Mouse (Mus musculus) liver, embryonic 13.5 days (tissue): ENCODE results near the gene Brap. TPM values are rescaled to one million over a fixed set of nuclear protein-coding genes. Genes with fewer than 3 reads are reported as not detected.
"Not testable (repeated sequence)": the region's sequence is repeated elsewhere in the genome, so short reads cannot be mapped to it uniquely, and the experiment has no call there.

Source experiments
- ATAC-seq: fragments of 200-750 bp; cut with Nextera tagmentation; 2 replicates; pipeline ENCODE4 v1.8.0; 2017; ENCODE audit warnings: low read depth, mild to moderate bottlenecking, moderate number of reproducible peaks, moderate library complexity
- DNase-seq: peaks from one replicate; pipeline ENCODE4 v3.0.0; 2022
- H3K27ac ChIP-seq: fragments of 300-500 bp; sonication (generic); 2 replicates; pipeline ENCODE4 v1.5.1; 2015; ENCODE audit warnings: moderate library complexity, mild to moderate bottlenecking, inconsistent platforms
- H3K27me3 ChIP-seq: fragments of 300-500 bp; sonication (generic); 2 replicates; pipeline ENCODE4 v1.6.1; 2015; ENCODE audit warnings: mild to moderate bottlenecking, inconsistent platforms
- H3K36me3 ChIP-seq: fragments of 300-500 bp; sonication (generic); 2 replicates; pipeline ENCODE4 v1.6.1; 2015; ENCODE audit warnings: mild to moderate bottlenecking, inconsistent platforms
- H3K4me1 ChIP-seq: fragments of 300-500 bp; sonication (generic); replicated peaks from 2 replicates; pipeline ENCODE4 v1.6.1; 2015; ENCODE audit warnings: inconsistent platforms
- H3K4me2 ChIP-seq: fragments of 300-500 bp; sonication (generic); 2 replicates; pipeline ENCODE4 v1.6.1; 2015; ENCODE audit warnings: inconsistent platforms, mild to moderate bottlenecking, moderate library complexity
- H3K4me3 ChIP-seq: fragments of 300-500 bp; sonication (generic); replicated peaks from 2 replicates; pipeline ENCODE4 v1.5.1; 2015; ENCODE audit warnings: mild to moderate bottlenecking, inconsistent platforms
- H3K9ac ChIP-seq: fragments of 300-500 bp; sonication (generic); 2 replicates; pipeline ENCODE4 v1.6.1; 2015; ENCODE audit warnings: mild to moderate bottlenecking, inconsistent platforms
- H3K9me3 ChIP-seq: fragments of 300-500 bp; sonication (generic); replicated peaks from 2 replicates; pipeline ENCODE4 v1.6.1; 2016; ENCODE audit warnings: inconsistent platforms
- WGBS: fragments of 180-500 bp; shearing (Covaris S2); methylation state at CpG from one replicate; pipeline ENCODE4 v1.1.7; 2015; ENCODE audit not compliant: insufficient replicate concordance; 5-methylcytosine and 5-hydroxymethylcytosine counted together
- polyA plus RNA-seq: library from polyadenylated mRNA; unstranded; fragments of >200 nt; fragmentation: Nextera tagmentation; extraction: Ambion mirVana; gene quantifications from 2 replicates; pipeline ENCODE4 v1.2.1, GENCODE M21; 2015

Brap gene
- 23.9 and 25.5 TPM in 2 replicates for polyA plus RNA-seq

- no peaks in the 10 kb centered on the region for H3K27me3 ChIP-seq
- H3K9me3 ChIP-seq = no peaks in the 10 kb centered on the region
- peaks cover 36% of the 10 kb centered on the region for H3K4me1 ChIP-seq
- DNase-seq = peak; percentile 91
- H3K4me3 ChIP-seq = peak within 1 kb of the TSS; percentile 98
- WGBS = under 1% methylated on average over 83 of the region's 85 CpGs
- peak; percentile 85 for ATAC-seq
- peaks cover 34% of the 10 kb centered on the region for H3K36me3 ChIP-seq
- peak within 1 kb of the TSS; percentile 84 for H3K27ac ChIP-seq
- H3K4me2 ChIP-seq = peak within 1 kb of the TSS; percentile 82
- peak within 1 kb of the TSS; percentile 99 for H3K9ac ChIP-seq
Measured at GRCm38 (mm10) chr5:121660059-121660896, at the start of gene Brap, which contains the start of gene Acad10. Brap (plus strand) TSS chr5:121660563. Acad10 (minus strand) TSS chr5:121660514.

DNA sequence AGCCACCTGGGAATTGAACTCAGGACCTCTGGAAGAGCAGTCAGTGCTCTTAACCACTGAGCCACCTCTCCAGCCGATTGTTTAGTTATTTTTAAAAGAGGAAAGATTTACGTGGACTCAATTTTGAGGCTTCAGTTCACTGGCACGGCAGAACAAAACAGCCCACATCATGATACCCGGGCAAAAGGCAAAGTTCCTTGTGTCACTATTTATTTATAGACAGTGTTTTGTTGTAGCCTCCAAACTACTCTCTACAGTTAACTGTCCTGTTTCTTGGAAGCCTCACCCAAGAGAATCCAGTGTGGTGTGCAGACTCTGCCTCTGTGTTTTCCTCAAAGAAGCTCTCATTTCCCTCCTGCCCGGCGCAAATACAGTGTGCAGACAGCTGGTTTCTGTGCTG, 48.3 kb upstream of the Brap start:
- Histone ChIP-seq H3K27me3 (no peaks in the 10 kb centered on the region), H3K36me3 (no peaks in the 10 kb centered on the region), H3K4me3 (no peak overlapping the region), H3K9me3 (no peaks in the 10 kb centered on the region), H3K4me2 (no peak overlapping the region), H3K4me1 (0 out of 2 replicates have a peak, but pooled peaks cover 4% of the 10 kb centered on the region), H3K9ac (no peak overlapping the region), H3K27ac (no peak overlapping the region)
- ATAC-seq = no peak
- no peak for DNase-seq
- WGBS = 68% methylated on average over 6 of the region's 6 CpGs

DNA sequence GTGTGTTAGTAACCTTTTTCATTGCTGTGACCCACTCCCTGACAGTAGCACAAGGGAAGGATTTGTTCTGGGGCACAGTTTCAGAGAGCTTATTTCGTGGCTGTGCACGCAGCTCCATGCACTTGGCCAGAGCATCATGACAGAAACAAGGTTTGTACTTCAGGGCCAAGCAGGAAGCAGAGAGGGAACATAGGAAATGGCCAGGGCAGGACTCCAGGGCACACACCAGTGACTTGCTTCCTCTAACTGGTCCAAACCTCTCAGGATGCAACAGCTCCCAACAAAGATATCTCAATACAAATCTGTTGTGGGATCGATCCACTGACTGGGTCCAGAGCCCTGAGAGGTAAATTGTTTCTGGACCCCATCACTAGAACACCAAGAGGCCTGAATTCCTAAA, 45.4 kb upstream of the Brap start:
- not testable (repeated sequence) for H3K9me3 ChIP-seq, H3K36me3 ChIP-seq, H3K4me2 ChIP-seq, ATAC-seq, H3K27ac ChIP-seq, DNase-seq, H3K9ac ChIP-seq, H3K27me3 ChIP-seq, H3K4me3 ChIP-seq
- H3K4me1 ChIP-seq = peaks cover 15% of the 10 kb centered on the region
- 60% methylated on average over 3 of the region's 3 CpGs for WGBS

GRCm38 (mm10) chr5:121618592-121619513, 41.5 kb upstream of the Brap start, which contains the start of gene Acad12:
Acad12 (minus strand) TSS chr5:121618938.
- H3K9ac ChIP-seq = peak within 1 kb of the TSS; percentile 85
- no peaks in the 10 kb centered on the region for H3K36me3 ChIP-seq
- peak within 1 kb of the TSS; percentile 71 for H3K27ac ChIP-seq
- H3K4me1 ChIP-seq = peaks cover 17% of the 10 kb centered on the region
- H3K9me3 ChIP-seq = no peaks in the 10 kb centered on the region
- ATAC-seq = peak; percentile 83
- DNase-seq = peak; percentile 77
- peak within 1 kb of the TSS; percentile 85 for H3K4me2 ChIP-seq
- no peaks in the 10 kb centered on the region for H3K27me3 ChIP-seq
- WGBS = under 1% methylated on average over 56 of the region's 58 CpGs
- peak within 1 kb of the TSS; percentile 79 for H3K4me3 ChIP-seq

- Histone ChIP-seq H3K36me3 (no peaks in the 10 kb centered on the region), H3K9ac (no peak overlapping the region), H3K4me2 (no peak overlapping the region), H3K4me3 (no peak overlapping the region), H3K27ac (no peak overlapping the region), H3K9me3 (no peaks in the 10 kb centered on the region), H3K27me3 (no peaks in the 10 kb centered on the region), H3K4me1 (peaks cover 17% of the 10 kb centered on the region)
- WGBS = 85% methylated on average over 5 of the region's 5 CpGs
- DNase-seq (no peak), ATAC-seq (no peak)
Measured at GRCm38 (mm10) chr5:121621102-121621501, 39.3 kb upstream of the Brap start.

DNA sequence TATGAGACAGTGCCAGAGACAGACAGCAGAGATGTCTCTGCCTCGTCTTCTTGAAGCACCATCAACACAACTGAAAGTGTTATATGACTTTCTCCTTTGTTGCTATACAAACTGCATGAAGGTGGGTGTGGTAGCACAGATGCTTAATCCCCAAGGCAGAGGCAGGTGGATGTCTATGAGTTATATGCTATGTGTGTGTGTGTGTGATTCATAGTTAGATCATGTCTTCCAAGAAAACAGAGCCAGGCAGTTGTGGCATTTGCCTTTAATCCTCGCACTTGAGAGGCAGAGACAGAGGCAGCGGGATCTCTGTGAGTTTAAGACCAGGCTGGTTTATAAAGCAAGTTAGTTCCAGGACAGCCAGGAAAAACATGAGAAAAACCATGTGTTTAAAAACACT, 37.1 kb upstream of the Brap start:
- Histone ChIP-seq H3K36me3 (no peaks in the 10 kb centered on the region), H3K9me3 (no peaks in the 10 kb centered on the region), H3K27ac (no peak overlapping the region), H3K4me1 (peaks cover 14% of the 10 kb centered on the region), H3K27me3 (no peaks in the 10 kb centered on the region), H3K4me2 (no peak overlapping the region), H3K9ac (no peak overlapping the region), H3K4me3 (no peak overlapping the region)
- WGBS = 70% methylated on average over 3 of the region's 3 CpGs
- DNase-seq = no peak
- no peak for ATAC-seq

GRCm38 (mm10) chr5:121627871-121628270, 32.5 kb upstream of the Brap start:
- WGBS = 0% methylated on average over 1 of the region's 1 CpGs
- H3K27ac ChIP-seq = no peak overlapping the region
- no peak overlapping the region for H3K4me3 ChIP-seq
- no peaks in the 10 kb centered on the region for H3K36me3 ChIP-seq
- H3K4me2 ChIP-seq = no peak overlapping the region
- H3K9ac ChIP-seq = no peak overlapping the region
- no peaks in the 10 kb centered on the region for H3K9me3 ChIP-seq
- DNase-seq (peak; percentile 57), ATAC-seq (no peak)
- H3K4me1 ChIP-seq = no peaks in the 10 kb centered on the region
- H3K27me3 ChIP-seq = no peaks in the 10 kb centered on the region

DNA sequence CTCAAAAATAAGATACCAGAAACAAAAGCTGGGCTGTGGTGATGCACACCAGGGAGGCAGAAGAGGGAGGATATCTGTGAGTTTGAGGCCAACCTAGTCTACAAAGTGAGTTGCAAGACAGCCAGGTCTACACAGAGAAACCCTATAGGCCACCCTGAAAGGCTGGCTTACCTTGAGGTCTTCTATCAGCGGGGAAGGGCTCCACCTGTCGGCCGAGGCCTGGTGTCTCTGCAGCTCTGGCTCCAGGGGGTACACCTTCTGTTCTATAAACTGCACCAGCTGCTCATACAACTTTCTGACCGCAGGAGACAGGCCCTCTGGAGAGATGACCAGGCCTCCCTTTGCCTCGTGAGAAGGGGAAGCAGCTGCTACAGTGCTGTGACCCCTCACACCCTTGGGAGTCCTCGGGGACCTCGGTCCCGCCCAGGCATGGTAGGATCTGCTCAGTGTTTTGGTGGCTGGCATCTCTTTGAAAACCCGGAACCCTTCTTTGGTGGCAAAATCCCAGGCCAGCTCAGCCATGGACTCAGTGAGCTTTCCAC, 29.2 kb upstream of the Brap start:
- H3K4me1 ChIP-seq, H3K27me3 ChIP-seq, H3K27ac ChIP-seq, H3K9ac ChIP-seq, H3K9me3 ChIP-seq, H3K4me3 ChIP-seq, H3K36me3 ChIP-seq, ATAC-seq, H3K4me2 ChIP-seq, DNase-seq: not testable (repeated sequence)
- WGBS = 64% methylated on average over 9 of the region's 9 CpGs

- Histone ChIP-seq H3K4me3 (no peak overlapping the region), H3K27me3 (no peaks in the 10 kb centered on the region), H3K27ac (no peak overlapping the region), H3K4me2 (no peak overlapping the region), H3K9ac (no peak overlapping the region), H3K36me3 (no peaks in the 10 kb centered on the region), H3K4me1 (no peaks in the 10 kb centered on the region), H3K9me3 (no peaks in the 10 kb centered on the region)
- DNase-seq (no peak), ATAC-seq (no peak)
- 34% methylated on average over 3 of the region's 3 CpGs for WGBS
Measured at GRCm38 (mm10) chr5:121632804-121633203, 27.6 kb upstream of the Brap start.

DNA sequence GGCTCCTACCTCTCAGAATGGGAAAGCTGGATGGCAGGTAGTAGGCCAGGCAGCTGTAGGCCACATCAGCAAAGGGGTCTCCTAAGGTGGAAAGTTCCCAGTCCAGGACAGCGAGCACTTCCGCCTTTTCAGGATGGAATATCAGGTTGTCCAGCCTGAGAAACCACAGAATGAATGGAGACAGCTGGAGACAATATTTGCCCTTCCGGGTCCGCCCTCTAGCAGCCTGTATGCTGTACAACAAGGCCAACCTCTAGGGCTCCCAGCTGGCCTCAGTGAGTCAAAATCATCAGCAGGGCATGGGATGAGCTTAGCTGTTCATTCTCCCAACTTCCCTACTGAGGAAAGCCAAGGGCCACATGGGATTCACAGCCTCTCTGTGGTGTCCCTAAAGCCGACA, 25.7 kb upstream of the Brap start:
- Histone ChIP-seq H3K36me3 (no peaks in the 10 kb centered on the region), H3K4me2 (no peak overlapping the region), H3K4me3 (no peak overlapping the region), H3K9ac (no peak overlapping the region), H3K27me3 (no peaks in the 10 kb centered on the region), H3K4me1 (no peaks in the 10 kb centered on the region), H3K27ac (no peak overlapping the region), H3K9me3 (no peaks in the 10 kb centered on the region)
- ATAC-seq (no peak), DNase-seq (no peak)
- WGBS = 83% methylated on average over 5 of the region's 5 CpGs

DNA sequence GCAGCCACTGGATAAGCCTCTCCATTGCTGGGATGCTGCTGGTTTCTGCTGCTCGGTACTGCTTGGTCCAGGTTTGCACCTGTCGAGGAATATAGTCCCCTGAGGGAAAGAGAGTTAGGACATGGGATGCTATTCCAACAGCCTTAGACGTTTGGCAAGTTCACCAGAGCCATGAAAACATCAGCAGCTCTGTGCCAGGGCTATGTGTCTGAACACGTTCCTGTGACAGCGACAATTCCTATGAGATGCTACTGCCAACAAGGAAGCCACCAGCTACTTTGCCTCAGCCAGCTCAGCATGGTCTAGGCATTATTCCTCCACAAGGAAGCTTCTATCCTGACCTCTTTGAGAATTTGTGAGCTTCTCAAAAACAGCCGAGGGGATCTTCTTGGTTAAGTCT, 23.1 kb upstream of the Brap start:
- 73% methylated on average over 6 of the region's 6 CpGs for WGBS
- H3K4me1 ChIP-seq = no peaks in the 10 kb centered on the region
- H3K9me3 ChIP-seq = no peaks in the 10 kb centered on the region
- no peak overlapping the region for H3K9ac ChIP-seq
- H3K27me3 ChIP-seq = no peaks in the 10 kb centered on the region
- no peak overlapping the region for H3K4me3 ChIP-seq
- H3K27ac ChIP-seq = no peak overlapping the region
- ATAC-seq (no peak), DNase-seq (no peak)
- no peak overlapping the region for H3K4me2 ChIP-seq
- H3K36me3 ChIP-seq = no peaks in the 10 kb centered on the region
